Mouse (Mus musculus) liver, adult 2 months (tissue): ENCODE results near the gene R3hdm1. TPM values are rescaled to one million over a fixed set of nuclear protein-coding genes. Genes with fewer than 3 reads are reported as not detected.

Source experiments
- DNase-seq: peaks from one replicate; pipeline ENCODE4 v3.0.0-alpha.2; 2011; ENCODE audit warnings: low read depth, low spot score; ENCODE audit errors: extremely low read depth
- H3K27ac ChIP-seq: fragments of 200-500 bp; replicated peaks from 2 replicates; pipeline ENCODE4 v1.5.1; 2012; ENCODE audit warnings: low read depth, mild to moderate bottlenecking, control low read depth, inconsistent platforms, low read length; ENCODE audit not compliant: insufficient read depth
- H3K27me3 ChIP-seq: fragments of 200-500 bp; 2 replicates; pipeline ENCODE4 v1.6.1; 2012; ENCODE audit warnings: mild to moderate bottlenecking, moderate library complexity, low read length, inconsistent platforms; ENCODE audit not compliant: control insufficient read depth, insufficient read depth
- H3K36me3 ChIP-seq: fragments of 200-500 bp; 2 replicates; pipeline ENCODE4 v1.6.1; 2012; ENCODE audit warnings: low read length, inconsistent platforms; ENCODE audit not compliant: control insufficient read depth, insufficient read depth
- H3K4me1 ChIP-seq: fragments of 200-500 bp; 2 replicates; pipeline ENCODE4 v1.6.1; 2011; ENCODE audit warnings: low read length; ENCODE audit not compliant: control insufficient read depth, insufficient read depth
- H3K4me3 ChIP-seq: fragments of 200-500 bp; 2 replicates; pipeline ENCODE4 v1.5.1; 2011; ENCODE audit warnings: low read depth, mild to moderate bottlenecking, control low read depth, low read length, moderate library complexity; ENCODE audit not compliant: insufficient read depth
- H3K79me2 ChIP-seq: fragments of 200-500 bp; 2 replicates; pipeline ENCODE4 v1.6.1; 2012; ENCODE audit warnings: inconsistent platforms, mild to moderate bottlenecking, low read length, moderate library complexity; ENCODE audit not compliant: control insufficient read depth, insufficient read depth
- H3K9ac ChIP-seq: fragments of 200-500 bp; 2 replicates; pipeline ENCODE4 v1.6.1; 2012; ENCODE audit warnings: low read depth, mild to moderate bottlenecking, control low read depth, inconsistent platforms, low read length
- CTCF ChIP-seq: fragments of 200-500 bp; IDR thresholded peaks from 2 replicates; pipeline ENCODE4 v1.5.1; 2011; ENCODE audit warnings: low read depth, low read length, control low read depth
- POLR2A ChIP-seq: fragments of 200-500 bp; IDR thresholded peaks from 2 replicates; pipeline ENCODE4 v1.6.1; 2011; ENCODE audit warnings: low read length, control low read depth; ENCODE audit not compliant: insufficient read depth; ENCODE audit errors: extremely low read depth
- WGBS: fragments of 180-500 bp; shearing (Covaris S2); methylation state at CpG from one replicate; pipeline ENCODE4 v1.1.7; 2018; 5-methylcytosine and 5-hydroxymethylcytosine counted together
- polyA plus RNA-seq: library from polyadenylated mRNA; depleted of rRNA; stranded (reverse); fragments of >200 nt; gene quantifications from 2 replicates; pipeline ENCODE4 v1.2.3, GENCODE M21; 2012
- total RNA-seq: library from RNA; depleted of rRNA; stranded (reverse); fragments of >200 nt; gene quantifications from 2 replicates; pipeline ENCODE4 v1.2.3, GENCODE M21; 2014

R3hdm1 gene
- total and polyA plus RNA-seq, 2 experiments, result 13.1 to 16.8 TPM

DNA sequence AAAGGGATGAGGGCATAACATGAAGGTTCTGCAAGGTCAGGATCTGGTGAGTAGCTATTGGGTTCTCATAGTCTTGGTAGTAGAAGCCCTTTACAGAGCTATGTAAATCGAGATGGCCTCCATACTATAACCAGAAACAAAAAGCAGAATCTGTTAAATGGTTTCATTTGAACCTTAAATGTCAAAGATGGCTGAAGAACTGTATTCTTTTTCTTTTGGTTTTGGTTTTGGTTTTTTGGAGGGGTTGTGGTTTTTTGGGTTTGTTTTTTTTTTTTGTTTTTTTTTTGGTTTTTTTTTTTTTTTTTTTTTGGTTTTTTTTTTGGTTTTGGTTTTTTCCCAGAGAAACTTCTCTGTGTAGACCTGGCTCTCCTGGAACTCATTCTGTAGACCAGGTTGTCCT is 94.3 kb downstream of the R3hdm1 start:
- Histone ChIP-seq H3K27me3 (no peaks in the 10 kb centered on the region), H3K36me3 (peaks cover 40% of the 10 kb centered on the region), H3K79me2 (no peaks in the 10 kb centered on the region), H3K27ac (no peak overlapping the region), H3K9ac (no peak overlapping the region), H3K4me3 (no peak overlapping the region), H3K4me1 (no peaks in the 10 kb centered on the region; the same call in 1 of the 2 replicates)
- no peak for DNase-seq
- TF ChIP-seq POLR2A (no peak), CTCF (no peak)
- WGBS, result 97% methylated on average over 1 of the region's 1 CpGs

GRCm38 (mm10) chr1:128213261-128213660 is 110.2 kb downstream of the R3hdm1 start:
- no peak overlapping the region for H3K27ac ChIP-seq
- no peak overlapping the region for H3K9ac ChIP-seq
- no peak for TF ChIP-seq CTCF
- TF ChIP-seq POLR2A, result no peak
- no peaks in the 10 kb centered on the region for H3K4me1 ChIP-seq
- peaks cover 40% of the 10 kb centered on the region for H3K36me3 ChIP-seq
- no peaks in the 10 kb centered on the region for H3K27me3 ChIP-seq
- H3K79me2 ChIP-seq, result no peaks in the 10 kb centered on the region
- 80% methylated on average over 5 of the region's 5 CpGs for WGBS
- no peak for DNase-seq
- H3K4me3 ChIP-seq, result no peak overlapping the region

DNA sequence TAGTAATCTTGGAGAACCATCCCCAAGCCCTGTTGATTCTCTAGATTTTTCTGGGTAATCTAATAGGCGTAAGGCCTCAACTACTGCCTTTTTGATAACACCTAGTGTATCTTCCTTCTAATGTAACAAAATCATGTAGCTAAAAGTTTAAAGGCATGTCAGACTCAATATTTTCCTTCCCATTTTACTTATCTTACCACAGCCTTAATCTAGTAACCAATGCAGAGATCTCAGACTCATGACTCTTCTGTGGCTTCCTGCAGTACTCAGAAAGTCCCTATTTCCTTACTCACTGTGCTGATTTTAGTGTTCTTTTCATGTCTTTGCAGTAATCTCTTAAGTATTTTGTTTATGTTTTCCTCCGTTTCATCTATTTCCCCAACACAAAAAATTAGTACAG is 118.8 kb downstream of the R3hdm1 start:
- no peak overlapping the region for H3K4me3 ChIP-seq
- no peaks in the 10 kb centered on the region for H3K79me2 ChIP-seq
- no peaks in the 10 kb centered on the region for H3K27me3 ChIP-seq
- 91% methylated on average over 2 of the region's 2 CpGs for WGBS
- H3K4me1 ChIP-seq, result no peaks in the 10 kb centered on the region
- no peak overlapping the region for H3K9ac ChIP-seq
- H3K36me3 ChIP-seq, result peaks cover 32% of the 10 kb centered on the region
- DNase-seq, result no peak
- H3K27ac ChIP-seq, result no peak overlapping the region
- TF ChIP-seq CTCF (no peak), POLR2A (no peak)

DNA sequence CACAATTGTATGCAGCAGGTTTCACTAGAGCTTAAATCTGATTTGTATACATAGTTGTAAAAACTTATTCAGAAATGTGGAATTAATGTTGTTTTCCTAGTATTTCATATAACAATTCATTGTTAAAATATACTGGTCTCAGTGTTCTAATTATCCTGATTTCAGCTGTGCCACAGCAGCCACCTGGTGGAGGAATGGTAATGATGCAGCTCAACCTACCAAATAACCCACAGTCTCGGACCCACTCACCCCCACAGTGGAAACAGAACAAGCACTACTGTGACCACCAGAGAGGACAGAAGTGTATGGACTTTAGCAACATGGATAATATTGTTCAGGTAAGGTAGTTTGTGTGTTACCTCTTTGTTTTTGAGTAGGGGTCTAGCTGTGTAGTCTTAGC is 120.2 kb downstream of the R3hdm1 start:
- Histone ChIP-seq H3K4me1 (no peaks in the 10 kb centered on the region), H3K4me3 (no peak overlapping the region), H3K27ac (no peak overlapping the region), H3K79me2 (no peaks in the 10 kb centered on the region), H3K27me3 (no peaks in the 10 kb centered on the region), H3K36me3 (peaks cover 29% of the 10 kb centered on the region), H3K9ac (no peak overlapping the region)
- DNase-seq, result no peak
- WGBS, result 88% methylated on average over 1 of the region's 1 CpGs
- peak; percentile 3; the same call in 1 of the 2 replicates for TF ChIP-seq CTCF
- no peak for TF ChIP-seq POLR2A

- WGBS, result 23% methylated on average over 4 of the region's 4 CpGs
- peaks cover 33% of the 10 kb centered on the region for H3K36me3 ChIP-seq
- peak; percentile 94 for DNase-seq
Measured at GRCm38 (mm10) chr1:128235181-128235580, 132.1 kb downstream of the R3hdm1 start.

DNA sequence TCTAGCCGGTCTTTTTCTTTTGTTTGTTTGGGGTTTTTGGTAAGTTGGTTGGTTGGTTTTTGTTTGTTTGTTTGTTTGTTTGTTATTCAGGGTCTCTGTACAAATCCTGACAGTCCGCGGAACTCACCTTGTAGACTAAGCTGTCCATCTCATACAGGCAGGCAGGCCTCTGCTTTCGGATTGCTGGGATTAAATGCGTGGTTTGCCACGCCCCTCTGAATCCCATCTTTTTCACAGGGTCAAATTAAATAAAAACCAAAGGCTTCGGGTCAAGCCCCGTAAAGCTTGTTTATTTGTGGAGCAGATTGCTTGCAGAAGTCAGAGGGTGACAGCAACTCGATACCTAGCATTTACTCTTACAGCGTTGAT is 140.5 kb downstream of the R3hdm1 start, which contains the start of gene Ubxn4:
Gene Ubxn4 (plus strand): TSS at position 338 of the 369 bp plus-strand sequence.
- no peak for DNase-seq
- Histone ChIP-seq H3K9ac (peak within 1 kb of the TSS; percentile 90), H3K36me3 (0 out of 2 replicates have a peak, but pooled peaks cover 2% of the 10 kb centered on the region), H3K4me3 (peak within 1 kb of the TSS; percentile 86), H3K79me2 (peaks cover 13% of the 10 kb centered on the region; the same call in 1 of the 2 replicates), H3K27ac (peak within 1 kb of the TSS; percentile 78), H3K4me1 (peaks cover 1% of the 10 kb centered on the region; the same call in 1 of the 2 replicates), H3K27me3 (no peaks in the 10 kb centered on the region)
- WGBS, result 5% methylated on average over 10 of the region's 10 CpGs
- no peak for TF ChIP-seq POLR2A
- TF ChIP-seq CTCF, result no peak

More at GRCm38 (mm10) chr1:128235181-128235580, 132.1 kb downstream of the R3hdm1 start:
- Histone ChIP-seq H3K4me1 (peaks cover 7% of the 10 kb centered on the region), H3K79me2 (no peaks in the 10 kb centered on the region), H3K27me3 (no peaks in the 10 kb centered on the region), H3K27ac (peak overlapping the region; percentile 50), H3K4me3 (no peak overlapping the region), H3K9ac (no peak overlapping the region)
- TF ChIP-seq CTCF (no peak), POLR2A (no peak)
